Mouse (Mus musculus) liver, adult 2 months (tissue): ENCODE results near the gene Fbxo40. TPM values are rescaled to one million over a fixed set of nuclear protein-coding genes. Genes with fewer than 3 reads are reported as not detected.

Experiments
- DNase-seq: peaks from one replicate; pipeline ENCODE4 v3.0.0-alpha.2; 2011; ENCODE audit warnings: low read depth, low spot score; ENCODE audit errors: extremely low read depth
- H3K27ac ChIP-seq: fragments of 200-500 bp; replicated peaks from 2 replicates; pipeline ENCODE4 v1.5.1; 2012; ENCODE audit warnings: low read depth, mild to moderate bottlenecking, control low read depth, inconsistent platforms, low read length; ENCODE audit not compliant: insufficient read depth
- H3K27me3 ChIP-seq: fragments of 200-500 bp; 2 replicates; pipeline ENCODE4 v1.6.1; 2012; ENCODE audit warnings: mild to moderate bottlenecking, moderate library complexity, low read length, inconsistent platforms; ENCODE audit not compliant: control insufficient read depth, insufficient read depth
- H3K36me3 ChIP-seq: fragments of 200-500 bp; 2 replicates; pipeline ENCODE4 v1.6.1; 2012; ENCODE audit warnings: low read length, inconsistent platforms; ENCODE audit not compliant: control insufficient read depth, insufficient read depth
- H3K4me1 ChIP-seq: fragments of 200-500 bp; 2 replicates; pipeline ENCODE4 v1.6.1; 2011; ENCODE audit warnings: low read length; ENCODE audit not compliant: control insufficient read depth, insufficient read depth
- H3K4me3 ChIP-seq: fragments of 200-500 bp; 2 replicates; pipeline ENCODE4 v1.5.1; 2011; ENCODE audit warnings: low read depth, mild to moderate bottlenecking, control low read depth, low read length, moderate library complexity; ENCODE audit not compliant: insufficient read depth
- H3K79me2 ChIP-seq: fragments of 200-500 bp; 2 replicates; pipeline ENCODE4 v1.6.1; 2012; ENCODE audit warnings: inconsistent platforms, mild to moderate bottlenecking, low read length, moderate library complexity; ENCODE audit not compliant: control insufficient read depth, insufficient read depth
- H3K9ac ChIP-seq: fragments of 200-500 bp; 2 replicates; pipeline ENCODE4 v1.6.1; 2012; ENCODE audit warnings: low read depth, mild to moderate bottlenecking, control low read depth, inconsistent platforms, low read length
- CTCF ChIP-seq: fragments of 200-500 bp; IDR thresholded peaks from 2 replicates; pipeline ENCODE4 v1.5.1; 2011; ENCODE audit warnings: low read depth, low read length, control low read depth
- POLR2A ChIP-seq: fragments of 200-500 bp; IDR thresholded peaks from 2 replicates; pipeline ENCODE4 v1.6.1; 2011; ENCODE audit warnings: low read length, control low read depth; ENCODE audit not compliant: insufficient read depth; ENCODE audit errors: extremely low read depth
- WGBS: fragments of 180-500 bp; shearing (Covaris S2); methylation state at CpG from one replicate; pipeline ENCODE4 v1.1.7; 2018; 5-methylcytosine and 5-hydroxymethylcytosine counted together
- polyA plus RNA-seq: library from polyadenylated mRNA; depleted of rRNA; stranded (reverse); fragments of >200 nt; gene quantifications from 2 replicates; pipeline ENCODE4 v1.2.3, GENCODE M21; 2012
- total RNA-seq: library from RNA; depleted of rRNA; stranded (reverse); fragments of >200 nt; gene quantifications from 2 replicates; pipeline ENCODE4 v1.2.3, GENCODE M21; 2014

Gene Fbxo40
- total and polyA plus RNA-seq, 2 experiments = 0.09 to 0.37 TPM

GRCm38 (mm10) chr16:36935814-36936213 lies 54.5 kb downstream of the Fbxo40 start:
- H3K9ac ChIP-seq = no peak overlapping the region
- no peak overlapping the region for H3K4me3 ChIP-seq

GRCm38 (mm10) chr16:36934841-36935620 lies 55.2 kb downstream of the Fbxo40 start, which contains the start of gene Hcls1:
TSS of gene Hcls1 (plus strand) at chr16:36934983.
- H3K36me3 ChIP-seq = peaks cover 15% of the 10 kb centered on the region
- peak within 1 kb of the TSS; percentile 52 for H3K9ac ChIP-seq
- TF ChIP-seq CTCF (no peak), POLR2A (no peak)
- DNase-seq = peak; percentile 43
- peaks cover 4% of the 10 kb centered on the region; the same call in 1 of the 2 replicates for H3K4me1 ChIP-seq
- peak within 1 kb of the TSS; percentile 39 for H3K4me3 ChIP-seq
- H3K79me2 ChIP-seq = no peaks in the 10 kb centered on the region
- no peaks in the 10 kb centered on the region for H3K27me3 ChIP-seq
- 80% methylated on average over 7 of the region's 7 CpGs for WGBS
- peak within 1 kb of the TSS; percentile 54 for H3K27ac ChIP-seq

More at GRCm38 (mm10) chr16:36935814-36936213, 54.5 kb downstream of the Fbxo40 start:
- 81% methylated on average over 3 of the region's 3 CpGs for WGBS
- Histone ChIP-seq H3K4me1 (peaks cover 4% of the 10 kb centered on the region; the same call in 1 of the 2 replicates), H3K27ac (0 out of 2 replicates have a peak overlapping the region, but pooled peaks have one; percentile 28), H3K27me3 (no peaks in the 10 kb centered on the region), H3K36me3 (peaks cover 13% of the 10 kb centered on the region), H3K79me2 (no peaks in the 10 kb centered on the region)
- no peak for TF ChIP-seq CTCF
- TF ChIP-seq POLR2A = no peak
- no peak for DNase-seq

GRCm38 (mm10) chr16:36934131-36934840 lies 56.0 kb downstream of the Fbxo40 start:
- Histone ChIP-seq H3K4me3 (no peak overlapping the region), H3K36me3 (peaks cover 21% of the 10 kb centered on the region), H3K9ac (no peak overlapping the region), H3K4me1 (peaks cover 4% of the 10 kb centered on the region; the same call in 1 of the 2 replicates), H3K79me2 (no peaks in the 10 kb centered on the region), H3K27me3 (no peaks in the 10 kb centered on the region), H3K27ac (peak overlapping the region; percentile 26; the same call in 1 of the 2 replicates)
- DNase-seq = peak; percentile 85
- WGBS = 61% methylated on average over 6 of the region's 6 CpGs
- TF ChIP-seq POLR2A = no peak
- no peak for TF ChIP-seq CTCF

GRCm38 (mm10) chr16:36932546-36932945 lies 57.7 kb downstream of the Fbxo40 start:
- TF ChIP-seq POLR2A = no peak
- TF ChIP-seq CTCF = no peak
- Histone ChIP-seq H3K4me3 (no peak overlapping the region), H3K36me3 (peaks cover 36% of the 10 kb centered on the region), H3K4me1 (peaks cover 4% of the 10 kb centered on the region; the same call in 1 of the 2 replicates), H3K9ac (no peak overlapping the region), H3K79me2 (no peaks in the 10 kb centered on the region), H3K27me3 (no peaks in the 10 kb centered on the region), H3K27ac (no peak overlapping the region)
- 96% methylated on average over 6 of the region's 6 CpGs for WGBS
- no peak for DNase-seq

GRCm38 (mm10) chr16:36931976-36932375 lies 58.3 kb downstream of the Fbxo40 start:
- TF ChIP-seq CTCF = no peak
- TF ChIP-seq POLR2A = no peak
- Histone ChIP-seq H3K27ac (no peak overlapping the region), H3K79me2 (no peaks in the 10 kb centered on the region), H3K9ac (no peak overlapping the region), H3K4me1 (peaks cover 4% of the 10 kb centered on the region; the same call in 1 of the 2 replicates), H3K36me3 (peaks cover 42% of the 10 kb centered on the region), H3K27me3 (no peaks in the 10 kb centered on the region), H3K4me3 (no peak overlapping the region)
- DNase-seq = no peak
- WGBS = 93% methylated on average over 3 of the region's 3 CpGs
